Mouse (Mus musculus) kidney, postnatal 10 days (tissue): Measurements from ENCODE around the gene Ryr3.
A peak's percentile ranks its signal among the peaks of the same experiment; 100 is the strongest.

ENCODE experiments used
- DNase-seq: peaks from one replicate; pipeline ENCODE4 v3.0.0; 2021; ENCODE audit warnings: mixed read lengths

Ryr3 gene

DNA sequence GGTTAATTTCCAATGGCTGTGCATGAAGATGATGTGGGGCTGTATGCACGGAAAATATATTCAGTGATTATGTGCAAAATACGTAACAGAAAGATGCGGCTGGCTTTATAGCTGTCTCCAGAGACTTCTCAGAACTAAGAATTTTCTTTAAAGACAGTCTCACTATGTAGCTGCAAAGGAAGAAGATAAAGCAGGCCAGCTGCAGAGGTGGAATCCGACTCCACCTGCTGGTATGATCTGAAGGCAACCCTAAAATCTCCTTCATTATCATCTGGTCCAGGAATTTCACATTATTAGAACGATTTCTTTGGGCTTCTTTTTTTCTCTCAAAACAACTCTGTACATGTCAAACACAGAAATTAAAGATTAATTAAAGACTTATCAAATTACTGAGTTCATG lies 449.2 kb downstream of the Ryr3 start:
- DNase-seq, result peak; percentile 17

DNA sequence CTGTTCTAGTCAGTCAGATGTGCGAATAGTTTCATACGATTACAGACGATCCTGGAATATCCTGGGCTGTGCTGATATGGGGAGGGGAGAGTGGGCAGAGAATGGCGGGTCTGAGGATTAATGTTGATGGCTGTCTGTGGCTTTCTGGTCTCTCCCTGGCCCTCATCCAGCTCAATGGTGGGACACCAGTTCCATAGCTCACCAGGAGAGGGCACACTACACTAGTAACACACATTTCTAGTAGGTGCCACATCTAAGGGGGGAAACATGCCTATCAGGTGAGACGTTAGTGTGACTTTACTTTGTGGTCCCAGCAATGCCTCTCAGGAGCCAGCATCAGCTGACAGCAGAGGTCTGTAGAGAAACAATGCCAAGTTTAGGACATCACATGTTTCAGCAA lies 451.9 kb downstream of the Ryr3 start:
- peak; percentile 45 for DNase-seq

DNA sequence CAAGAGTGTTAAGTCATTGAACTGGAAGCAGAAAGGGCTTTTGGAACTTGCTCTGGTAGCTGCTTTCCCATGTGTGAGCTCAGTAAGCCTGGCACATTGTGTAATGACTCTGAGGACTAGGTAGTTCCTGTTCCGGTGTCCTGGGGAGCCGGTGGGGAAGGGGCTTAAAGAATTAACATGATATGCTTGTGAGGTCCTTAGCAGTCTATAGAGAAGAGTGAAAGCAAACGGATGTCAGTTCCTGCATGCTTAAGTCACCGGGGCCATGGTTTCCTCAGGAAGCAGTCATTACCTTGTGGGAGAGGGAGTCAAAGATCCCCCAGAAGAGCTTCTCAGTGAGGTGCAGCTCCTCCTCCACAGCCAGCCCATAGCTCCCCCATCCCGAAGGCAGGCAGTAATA lies 452.6 kb downstream of the Ryr3 start:
- DNase-seq, result peak; percentile 14

DNA sequence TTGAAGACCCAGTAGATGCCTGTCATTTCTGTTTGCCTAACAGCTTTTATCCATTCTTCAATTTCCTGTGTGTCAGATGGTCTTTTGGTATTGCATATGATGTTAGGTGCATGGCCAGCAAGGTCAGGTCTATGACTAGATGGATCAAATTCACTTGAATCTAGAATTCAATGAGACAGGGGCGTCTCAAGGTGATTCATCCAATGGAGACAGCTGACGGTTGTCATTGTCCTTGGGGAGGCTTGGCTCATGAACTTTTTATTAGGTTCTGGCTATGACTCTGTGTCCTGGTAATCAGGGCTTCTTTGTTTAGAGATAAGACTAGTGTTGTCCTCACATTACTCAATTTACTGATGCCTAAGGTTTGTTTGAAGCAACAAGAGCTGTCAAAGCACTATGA lies 454.9 kb downstream of the Ryr3 start:
- no peak for DNase-seq

DNA sequence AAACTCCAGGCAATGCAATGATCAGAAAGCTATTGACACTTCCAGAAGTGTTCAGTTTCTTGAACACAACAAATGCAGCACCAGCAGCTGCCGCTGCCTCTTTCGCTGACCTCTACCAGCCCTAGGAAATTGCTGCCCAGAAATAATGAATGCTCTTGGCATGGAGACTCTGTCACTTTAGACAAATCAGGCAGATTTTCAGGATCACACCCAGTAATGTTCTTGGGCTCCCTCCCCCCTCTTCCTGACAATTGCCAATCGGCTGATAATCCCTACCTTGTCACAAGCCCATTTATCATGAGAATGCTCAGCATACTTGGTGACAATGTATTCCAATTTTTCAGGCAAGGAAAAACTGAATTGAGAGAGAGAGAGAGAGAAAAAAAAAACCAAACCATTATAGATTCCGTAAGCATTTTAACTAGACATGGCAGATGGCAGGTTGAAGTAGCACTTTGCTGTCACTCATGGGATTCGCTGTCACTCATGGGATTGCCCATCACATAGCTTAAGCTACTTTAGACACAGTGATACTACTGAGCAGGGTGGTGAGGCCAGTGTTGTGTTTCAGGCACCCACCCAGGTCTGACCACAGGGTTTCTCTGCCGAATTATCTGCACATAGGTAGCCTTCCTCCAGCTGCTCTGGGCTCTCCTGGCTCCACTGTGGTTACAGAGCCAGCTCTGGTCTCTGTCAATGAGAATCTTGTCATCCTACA lies 455.5 kb downstream of the Ryr3 start:
- no peak for DNase-seq

DNA sequence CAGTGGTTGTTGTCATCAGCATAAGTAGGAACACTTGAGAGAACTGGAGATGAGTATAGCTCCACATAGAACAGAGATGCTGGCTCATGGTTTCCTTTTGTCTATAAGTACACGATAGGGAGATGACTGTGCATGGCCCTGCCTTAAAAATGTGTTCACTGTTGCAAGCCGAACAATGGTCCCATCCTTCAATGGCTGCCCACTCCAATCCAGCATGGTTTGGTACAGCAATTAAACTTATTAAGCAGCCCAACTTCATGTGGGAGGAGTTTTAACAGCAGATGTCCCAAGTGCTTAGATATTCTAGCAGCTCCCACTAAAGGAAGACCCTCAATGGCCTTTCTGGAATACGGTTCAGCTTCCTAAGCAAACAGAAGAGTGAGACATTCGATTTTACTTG lies 456.2 kb downstream of the Ryr3 start:
- no peak for DNase-seq

DNA sequence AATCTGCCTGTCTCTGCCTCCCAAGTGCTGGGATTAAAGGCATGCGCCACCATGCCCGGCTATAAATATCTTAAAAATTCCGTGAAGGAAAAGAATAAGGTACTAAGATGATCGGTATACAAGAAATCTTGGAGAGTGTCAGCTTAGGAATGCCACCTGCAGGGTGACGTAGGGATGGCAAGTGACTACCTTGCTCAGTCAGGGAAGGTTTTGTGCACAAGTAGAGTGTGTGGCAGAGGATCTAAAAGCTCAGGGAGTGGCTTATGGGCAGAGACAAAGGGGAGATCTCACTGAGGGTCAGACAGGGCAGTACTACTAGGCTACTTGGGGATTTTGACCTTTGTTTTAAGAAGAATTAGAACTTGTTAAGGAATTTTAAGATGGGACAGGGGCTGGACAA lies 457.2 kb downstream of the Ryr3 start:
- peak; percentile 27 for DNase-seq

DNA sequence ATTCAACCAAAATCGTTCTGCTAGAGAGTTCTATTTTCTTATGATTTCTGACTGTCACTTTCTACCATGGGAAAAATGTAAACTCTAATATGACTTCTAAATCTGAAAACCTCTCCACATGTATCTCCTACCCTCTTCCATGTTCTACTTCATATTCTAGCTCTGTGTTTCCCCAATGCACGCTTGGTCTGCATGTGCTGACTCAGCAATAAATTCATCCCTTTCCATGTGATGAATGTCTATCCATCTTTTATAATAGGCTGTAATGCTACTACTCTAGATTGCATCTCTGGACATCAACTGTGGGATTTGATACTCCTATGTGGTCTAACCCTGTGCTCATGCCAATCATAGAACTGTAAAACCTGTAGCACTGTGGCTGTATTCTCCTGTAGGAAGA lies 458.2 kb downstream of the Ryr3 start:
- no peak for DNase-seq

DNA sequence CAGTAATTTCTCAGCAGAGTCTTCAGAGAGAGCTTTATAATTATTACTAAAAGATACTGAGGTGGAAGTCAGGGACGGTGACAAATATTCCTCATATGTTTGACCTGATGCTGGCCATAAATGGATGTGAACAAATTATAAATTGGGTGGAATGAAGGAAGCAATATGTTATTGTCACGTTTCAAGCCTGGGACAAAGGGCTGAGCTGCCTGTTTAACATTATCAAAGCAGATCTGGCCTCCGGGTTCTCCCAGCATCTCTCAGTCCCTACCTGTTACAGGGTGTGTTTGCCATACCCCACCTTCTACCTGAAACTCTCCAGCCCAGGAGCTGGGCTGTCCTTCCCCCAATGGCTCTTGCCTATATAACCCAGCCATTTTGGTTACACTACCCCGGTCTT lies 463.6 kb downstream of the Ryr3 start:
- no peak for DNase-seq

DNA sequence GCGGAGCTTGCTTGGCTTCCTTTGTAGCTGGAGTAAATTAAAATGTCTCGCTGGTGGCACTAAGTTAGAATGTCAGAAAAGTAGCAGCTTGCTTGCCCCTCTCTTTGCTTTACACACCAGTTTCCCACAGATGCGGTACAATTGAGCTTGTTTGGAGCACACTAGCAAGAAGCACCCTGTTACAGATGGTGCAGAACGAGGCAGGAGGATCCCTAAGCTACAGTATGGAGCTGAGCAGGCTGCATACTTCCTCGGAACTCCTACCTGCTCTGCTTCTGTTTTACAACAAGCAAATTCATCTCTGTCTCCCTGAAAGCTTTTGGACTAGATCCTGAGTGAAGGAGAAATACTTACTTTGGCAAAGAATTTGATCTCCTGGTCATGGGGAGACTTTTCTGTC lies 465.5 kb downstream of the Ryr3 start:
- DNase-seq, result no peak

DNA sequence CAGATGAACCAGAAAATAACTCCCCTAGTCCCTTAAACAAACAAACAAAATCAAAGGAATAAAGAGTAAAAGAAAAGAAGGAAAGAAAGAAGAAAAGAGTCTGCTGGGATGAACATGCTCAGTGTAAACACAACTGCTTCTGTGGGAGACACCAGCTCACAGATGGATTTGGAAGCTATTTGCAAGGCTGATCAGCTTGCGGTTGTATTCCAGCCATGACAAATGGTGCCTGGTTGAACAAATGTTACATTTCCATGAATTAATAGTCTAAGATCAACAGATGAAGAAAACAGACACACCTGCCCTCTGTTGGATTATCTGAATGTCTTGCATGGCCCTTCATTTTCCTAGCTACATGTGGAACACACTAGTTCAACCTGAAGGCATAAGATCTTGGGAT lies 468.4 kb downstream of the Ryr3 start:
- DNase-seq, result no peak

DNA sequence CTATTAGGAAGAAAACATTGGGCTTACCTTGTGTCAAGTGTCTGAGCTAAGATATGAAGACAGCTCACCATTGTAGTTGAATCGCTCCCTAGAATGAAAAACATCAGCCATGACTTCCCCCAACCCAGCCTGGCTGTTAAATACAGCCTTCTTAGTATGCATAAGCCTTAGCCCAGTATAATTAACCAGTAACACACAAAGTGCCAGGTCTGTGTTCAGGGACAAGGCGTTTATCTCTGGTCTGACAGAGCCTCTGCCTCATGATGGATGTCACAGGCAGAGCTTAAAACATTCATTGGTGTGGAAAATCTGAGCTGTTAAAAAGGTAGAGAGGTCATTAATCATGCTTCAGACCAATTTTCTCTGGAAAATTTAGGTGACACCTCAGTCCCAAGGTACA lies 484.0 kb downstream of the Ryr3 start:
- DNase-seq, result no peak

DNA sequence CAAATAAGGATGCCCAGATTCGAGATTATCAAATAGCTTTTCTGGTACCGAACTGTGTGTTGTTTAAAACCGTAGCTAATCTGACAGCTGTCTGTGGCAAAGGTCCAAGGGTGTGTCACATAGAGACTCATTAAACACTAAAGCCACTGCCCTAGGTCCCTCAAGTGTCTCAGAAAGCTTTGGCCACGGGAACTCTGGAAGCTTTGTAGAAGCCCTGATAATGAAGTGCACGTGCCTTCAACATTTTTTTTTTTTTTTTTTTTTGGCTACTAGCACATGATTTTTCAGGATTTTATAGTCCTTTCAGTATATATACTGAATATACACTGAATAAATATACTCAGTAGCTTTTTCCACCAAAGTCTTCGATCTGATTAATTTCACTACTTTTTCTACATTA lies 489.1 kb downstream of the Ryr3 start:
- no peak for DNase-seq

DNA sequence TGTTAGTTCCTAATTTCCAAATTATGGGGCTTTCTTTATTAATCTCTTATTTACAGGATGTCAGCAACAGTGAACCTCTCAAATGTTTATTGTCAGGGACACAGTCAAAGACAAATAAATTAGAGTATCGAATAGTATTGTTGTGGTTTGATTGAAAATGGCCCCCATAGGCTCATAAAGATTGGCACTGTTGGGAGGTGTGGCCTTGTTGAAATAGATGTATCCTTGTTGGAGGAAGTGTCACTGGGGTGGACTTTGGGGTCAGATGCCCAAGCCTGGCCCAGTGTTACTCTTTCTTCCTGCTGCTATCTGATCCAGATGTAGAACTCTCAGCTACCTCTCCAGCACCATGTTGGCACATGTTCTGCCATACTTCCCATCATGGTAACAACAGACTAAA lies 495.7 kb downstream of the Ryr3 start:
- DNase-seq, result no peak

DNA sequence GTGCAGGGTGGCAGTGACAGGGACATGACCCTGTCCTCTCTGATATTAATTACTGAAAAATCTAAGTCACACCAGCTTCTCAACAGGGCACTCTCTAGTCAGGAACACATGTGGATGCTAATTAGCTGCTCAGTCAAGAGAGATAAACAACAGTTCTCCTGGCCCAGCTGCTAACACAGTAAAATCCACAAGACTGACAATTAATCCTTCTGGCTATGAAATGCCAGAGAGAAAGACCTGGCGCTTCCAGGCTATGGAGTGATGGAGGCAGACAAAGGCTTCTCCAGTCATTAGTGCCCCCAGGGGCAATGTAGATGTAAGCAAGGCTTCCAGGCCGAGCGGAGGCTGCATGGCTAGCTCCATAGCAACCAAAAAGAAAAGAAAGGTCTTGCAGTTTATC lies 496.2 kb downstream of the Ryr3 start:
- no peak for DNase-seq

DNA sequence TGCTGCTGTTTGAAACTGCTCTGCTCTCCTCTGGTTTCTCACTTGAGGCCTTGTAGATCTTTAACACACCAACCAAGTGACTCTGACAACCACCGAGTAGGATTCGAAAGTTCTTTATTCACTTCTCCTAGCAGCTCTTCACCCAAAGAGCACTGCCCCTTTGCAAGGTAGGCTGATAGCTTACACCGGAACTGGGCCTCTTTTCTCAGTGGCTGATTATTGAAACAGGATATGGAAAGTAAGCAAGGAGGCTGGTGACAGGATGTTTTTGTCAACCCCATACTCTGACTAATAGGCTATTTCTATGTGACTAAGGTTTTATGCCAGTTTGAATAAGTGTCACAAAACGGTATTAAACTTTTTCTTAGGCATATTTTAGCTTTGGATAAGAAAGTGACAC lies 502.2 kb downstream of the Ryr3 start:
- DNase-seq, result no peak

DNA sequence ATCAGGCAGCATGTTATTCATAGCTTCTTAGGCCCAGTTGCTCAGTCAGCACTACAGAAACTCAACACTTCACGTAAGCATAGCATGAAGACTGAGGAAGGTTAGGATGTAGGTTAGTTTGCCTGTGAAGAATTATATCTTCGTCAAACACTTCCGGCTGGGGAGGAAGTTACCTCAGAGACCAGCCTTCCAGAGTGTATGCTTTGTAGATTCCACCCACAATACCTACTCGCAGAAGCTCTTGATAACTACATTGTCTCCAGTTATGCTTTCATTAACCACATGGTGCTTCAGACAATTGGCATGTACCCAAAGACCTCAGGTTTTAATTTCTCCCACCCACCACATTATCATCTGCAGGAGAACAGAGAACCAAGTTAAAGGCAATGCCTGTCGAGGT lies 535.1 kb downstream of the Ryr3 start:
- DNase-seq, result no peak

DNA sequence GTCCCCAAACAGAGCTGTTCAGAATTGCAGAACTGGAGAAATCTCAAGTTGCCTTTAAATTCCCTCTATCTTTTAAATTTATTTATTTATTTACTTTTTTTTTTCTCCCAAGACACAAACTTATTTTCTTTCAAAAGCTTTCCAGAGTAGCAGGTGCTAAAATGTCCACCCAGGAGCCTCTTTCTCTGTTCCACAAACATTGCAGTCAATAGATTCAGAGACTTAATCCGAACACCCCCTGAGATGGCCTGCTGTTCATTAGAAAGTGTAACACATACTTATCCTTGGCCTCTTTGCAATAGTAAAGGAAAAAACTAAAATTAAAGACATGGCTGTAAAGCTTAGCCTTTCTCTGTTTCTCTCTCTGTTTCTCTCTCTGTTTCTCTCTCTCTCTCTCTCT lies 539.6 kb downstream of the Ryr3 start:
- DNase-seq, result no peak

DNA sequence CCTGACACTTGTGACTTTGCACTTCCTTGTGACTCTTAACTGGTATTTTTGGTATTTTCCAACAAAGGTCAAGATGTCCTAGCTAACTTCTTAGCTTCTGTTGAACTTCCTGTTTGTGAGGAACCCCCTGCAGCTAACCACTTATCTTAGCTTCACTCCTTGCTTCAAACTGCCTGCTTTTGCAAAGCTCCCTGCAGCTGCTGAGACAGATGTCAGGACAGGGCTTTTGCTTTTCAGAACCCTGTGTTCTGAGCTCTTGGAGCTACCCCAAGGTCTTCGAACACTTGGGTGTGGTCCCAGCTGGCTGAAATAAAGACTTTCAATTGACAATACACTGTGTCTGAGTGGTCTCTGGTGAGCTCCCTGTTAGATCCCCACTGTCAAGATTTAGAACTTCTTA lies 540.2 kb downstream of the Ryr3 start:
- no peak for DNase-seq

DNA sequence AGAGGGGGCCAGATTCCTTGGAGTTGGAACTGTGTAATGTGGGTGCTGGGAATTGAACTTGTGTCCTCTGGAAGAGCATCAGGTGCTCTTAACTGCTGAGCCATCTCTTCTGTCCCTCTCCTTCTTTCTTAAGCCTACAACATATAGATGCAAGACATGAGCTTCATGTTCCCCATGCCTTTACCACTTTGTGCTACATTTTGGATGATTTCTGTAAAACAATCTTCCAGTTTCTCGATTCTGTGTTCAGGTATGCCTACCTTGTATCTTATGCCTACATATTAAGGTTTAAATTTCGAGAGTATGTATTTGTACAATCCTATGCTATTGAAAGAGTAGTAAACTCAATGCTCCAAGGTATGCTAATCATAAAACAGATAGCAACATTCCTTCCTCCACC lies 540.7 kb downstream of the Ryr3 start:
- no peak for DNase-seq

DNA sequence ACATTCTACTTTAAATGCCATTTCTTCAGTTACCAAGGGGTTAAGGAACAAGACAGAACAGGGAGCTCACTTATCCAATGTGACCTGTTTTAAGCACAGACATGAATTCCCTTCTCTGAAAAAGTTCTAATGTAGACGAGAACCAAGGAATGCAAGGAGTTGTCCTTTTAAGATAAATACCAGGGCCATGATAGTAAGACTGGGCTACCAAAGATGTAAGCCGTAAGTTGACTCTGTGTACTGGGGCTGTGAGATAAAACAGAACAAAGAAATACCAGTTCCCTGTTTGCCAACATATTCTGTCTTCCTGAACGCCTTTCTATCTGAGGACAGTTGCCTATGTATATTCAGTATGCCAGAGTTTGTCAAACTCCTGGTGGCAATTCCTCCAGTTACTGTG lies 547.4 kb downstream of the Ryr3 start:
- no peak for DNase-seq

DNA sequence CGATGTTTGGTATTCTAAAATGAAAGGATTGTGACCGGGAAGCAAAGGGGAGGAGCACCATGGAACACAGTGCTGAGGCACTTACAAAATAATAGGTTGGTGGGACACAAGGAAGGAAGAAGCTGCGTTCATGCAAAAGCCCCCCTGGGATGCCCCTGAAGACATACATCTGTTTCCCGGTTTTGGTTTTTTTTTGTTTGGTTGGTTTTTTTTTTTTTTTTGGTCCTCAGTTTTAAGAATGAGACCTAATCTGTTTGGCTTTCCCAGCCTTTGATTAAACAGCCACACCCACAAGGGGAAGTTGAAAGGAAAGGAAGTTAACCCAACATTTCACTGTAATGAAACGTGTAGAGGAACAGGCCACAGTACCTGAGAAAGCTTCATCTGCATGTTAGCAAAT lies 560.8 kb downstream of the Ryr3 start:
- no peak for DNase-seq

DNA sequence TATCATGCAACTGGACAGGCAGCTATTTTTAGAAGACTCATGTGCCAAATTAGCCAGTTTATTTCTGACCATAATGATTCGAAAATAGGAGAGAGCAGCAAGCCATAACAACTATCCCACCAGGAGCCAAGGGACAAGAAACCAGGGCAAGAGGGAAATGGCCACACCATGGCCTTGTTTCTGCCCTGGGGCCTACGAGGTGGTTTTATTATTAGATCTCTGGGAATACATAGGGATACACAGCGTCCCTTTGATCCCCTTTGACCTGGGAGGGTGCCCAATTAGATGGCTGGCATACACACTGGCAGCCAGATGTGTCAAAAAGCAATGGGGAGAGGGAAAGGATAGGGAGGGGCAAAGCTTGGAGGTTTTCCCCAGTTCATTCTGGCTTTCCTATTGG lies 563.1 kb downstream of the Ryr3 start:
- DNase-seq, result no peak

DNA sequence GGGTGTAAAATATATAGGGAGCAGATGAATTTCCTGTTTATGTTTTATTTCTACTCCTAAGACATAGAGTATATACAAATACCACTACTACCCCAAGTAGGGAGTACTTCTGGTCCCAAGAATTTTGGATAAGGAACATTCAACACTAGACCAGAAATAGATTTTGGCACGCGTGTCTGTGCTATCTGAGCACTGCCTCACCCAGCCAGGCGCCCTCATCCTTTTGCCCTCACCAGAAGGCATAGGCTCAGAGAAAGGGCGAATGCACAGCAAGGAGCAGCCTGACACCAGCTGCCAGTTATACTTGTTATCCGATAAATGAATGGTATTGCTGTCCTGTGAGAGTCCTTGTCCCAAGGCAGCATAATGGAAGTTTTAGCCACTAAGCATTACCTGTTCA lies 579.7 kb downstream of the Ryr3 start:
- no peak for DNase-seq

DNA sequence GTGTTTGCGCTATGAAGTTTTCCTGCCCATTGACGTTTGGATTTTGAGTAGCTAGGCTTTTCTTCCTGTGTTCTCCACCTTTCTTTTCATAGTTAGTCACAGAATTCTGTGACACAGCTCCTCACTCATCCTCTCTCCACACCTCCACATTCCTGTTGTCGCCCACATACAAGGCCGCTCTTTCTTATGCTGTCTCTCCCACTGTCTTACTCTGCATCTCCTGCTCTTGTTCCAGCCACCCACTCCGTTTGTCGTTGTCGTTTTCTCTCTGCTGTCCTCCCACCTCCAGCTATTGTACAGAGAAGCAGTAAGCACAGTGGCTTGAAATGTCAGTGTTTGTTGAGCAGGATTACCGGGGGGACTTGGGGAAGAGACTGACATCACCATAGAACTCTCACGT lies 584.4 kb downstream of the Ryr3 start:
- no peak for DNase-seq

DNA sequence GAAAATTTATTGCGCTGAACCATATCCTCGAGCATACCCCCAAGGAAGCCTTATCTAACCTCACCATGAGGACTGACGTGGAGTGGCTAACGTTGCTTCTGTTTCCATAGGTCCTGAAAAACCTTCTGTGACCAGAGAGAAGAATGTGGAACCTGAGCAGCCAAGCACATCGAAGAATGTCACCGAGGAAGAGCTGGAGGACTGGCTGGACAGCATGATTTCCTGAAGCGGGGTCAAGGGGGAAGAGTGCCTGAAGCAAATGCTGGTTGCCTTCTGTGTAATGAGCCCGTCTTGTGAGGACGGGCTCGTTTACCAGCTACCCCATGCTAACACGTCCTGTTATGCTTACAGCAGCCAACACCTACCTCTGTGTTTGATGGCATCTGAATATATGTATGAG lies 586.2 kb downstream of the Ryr3 start:
- DNase-seq, result peak; percentile 20
